Mouse (Mus musculus) E14TG2a.4 (cell line): ENCODE measurements around the gene Sdc3.

Experiments used
- CTCF ChIP-seq: conservative IDR thresholded peaks from 2 replicates; pipeline ENCODE4 v1.5.1; 2014; ENCODE audit warnings: low read length
- NANOG ChIP-seq: IDR thresholded peaks from 2 replicates; pipeline ENCODE4 v1.6.1; 2014; ENCODE audit warnings: borderline replicate concordance, low read length, mixed read lengths
- POU5F1 ChIP-seq: IDR thresholded peaks from 2 replicates; pipeline ENCODE4 v1.6.1; 2014; ENCODE audit warnings: low read length, borderline replicate concordance

GRCm38 (mm10) chr4:130862538-130862937 is 70.2 kb downstream of the Sdc3 start:
- TF ChIP-seq CTCF = no peak
- no peak for TF ChIP-seq POU5F1
- no peak for TF ChIP-seq NANOG
